In the genomic region with DNA sequence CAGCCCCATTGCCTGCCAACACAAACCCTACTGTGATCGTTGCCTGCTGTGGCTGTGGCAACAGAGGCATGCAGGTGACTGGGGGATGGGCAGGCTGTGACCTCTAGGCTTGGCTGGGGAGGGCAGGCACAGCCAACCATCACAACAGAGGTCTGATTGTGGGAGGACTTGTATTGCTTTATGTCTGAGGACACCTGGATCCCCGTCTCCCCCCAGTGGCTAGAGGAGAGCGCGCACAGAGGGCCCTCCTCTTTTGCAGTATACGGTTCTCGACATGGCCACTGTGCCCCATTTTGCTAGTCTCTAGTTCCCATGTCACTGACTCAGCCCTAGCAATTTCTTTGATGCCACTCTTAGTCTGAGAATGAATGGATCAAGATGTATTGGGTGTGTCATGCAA, we compare ENCODE assay signal across 27 mouse cellular contexts. TPM values are rescaled to one million over a fixed set of nuclear protein-coding genes. Genes with fewer than 3 reads are reported as not detected.
DNase-seq lines count a peak whose midpoint lies in the region; ATAC-seq and TF ChIP-seq lines count a peak whose summit lies in the region.
"Had no signal": no experiment of that assay in that cellular context is flagged by ENCODE, and none has a peak within 500 bp of the region (broad histone marks: within the 10 kb centered on the region; RNA-seq: fewer than 3 reads in every experiment).

No protein-coding gene starts in this region.

- no peak overlapping the region for H3K4me3 ChIP-seq in intestine, postnatal 0 days (ENCODE audit: low read depth, low read length)
- H3K4me3 ChIP-seq in intestine, embryonic 15.5 days (replicated peaks), result no peak overlapping the region
- H3K4me3 ChIP-seq: forebrain, embryonic 12.5 days; heart, embryonic 12.5 days; midbrain, embryonic 12.5 days; neural tube, embryonic 13.5 days had no signal

- H3K4me1 ChIP-seq in intestine, postnatal 0 days (replicated peaks; ENCODE audit: control insufficient read depth, insufficient read depth, low read length), result no peaks in the 10 kb centered on the region
- no peaks in the 10 kb centered on the region for H3K4me1 ChIP-seq in intestine, embryonic 15.5 days (replicated peaks)
- H3K4me1 ChIP-seq: forebrain, embryonic 12.5 days; midbrain, embryonic 12.5 days had no signal

- no peaks in the 10 kb centered on the region for H3K27me3 ChIP-seq in intestine, postnatal 0 days (replicated peaks; ENCODE audit: control insufficient read depth, insufficient read depth, low read length)
- no peaks in the 10 kb centered on the region for H3K27me3 ChIP-seq in intestine, embryonic 15.5 days (replicated peaks)
- H3K27me3 ChIP-seq: forebrain, embryonic 12.5 days; midbrain, embryonic 12.5 days; neural tube, embryonic 13.5 days had no signal

- H3K36me3 ChIP-seq in intestine, postnatal 0 days (ENCODE audit: control insufficient read depth, insufficient read depth), result no peaks in the 10 kb centered on the region
- no peaks in the 10 kb centered on the region for H3K36me3 ChIP-seq in intestine, embryonic 15.5 days
- H3K36me3 ChIP-seq: forebrain, embryonic 12.5 days; G1E; heart, embryonic 12.5 days; midbrain, embryonic 12.5 days; neural tube, embryonic 13.5 days had no signal

- ATAC-seq in intestine, postnatal 0 days, result no peak
- ATAC-seq in intestine, embryonic 15.5 days, result no peak
- ATAC-seq: lung, postnatal 0 days had no signal

- H3K4me2 ChIP-seq in intestine, postnatal 0 days (replicated peaks; ENCODE audit: low read depth), result no peak overlapping the region
- H3K4me2 ChIP-seq in intestine, embryonic 15.5 days (replicated peaks), result no peak overlapping the region
- H3K4me2 ChIP-seq: forebrain, embryonic 12.5 days; heart, embryonic 12.5 days; midbrain, embryonic 12.5 days; neural tube, embryonic 13.5 days had no signal

- DNase-seq in retina, postnatal 1 day, result peak; percentile 25
- DNase-seq in retina, embryonic 14.5 days (ENCODE audit: low spot score), result no peak
- peak; percentile 12 for DNase-seq in embryo, embryonic 10.5 days (ENCODE audit: low spot score)
- DNase-seq in spleen, adult 12 weeks (ENCODE audit: low spot score), result no peak
- DNase-seq in cerebellum, postnatal 25 days, result no peak
- no peak for DNase-seq in adrenal gland, adult 8-10 months
- DNase-seq: cerebellum, adult 18-20 months; heart, adult 11 months; heart, postnatal 36 days; kidney, adult 2 months; right cerebral cortex, postnatal 25 days had no signal

- H3K9me3 ChIP-seq in intestine, postnatal 0 days (ENCODE audit: control insufficient read depth), result no peaks in the 10 kb centered on the region
- no peaks in the 10 kb centered on the region for H3K9me3 ChIP-seq in intestine, embryonic 15.5 days
- H3K9me3 ChIP-seq: forebrain, embryonic 12.5 days; heart, embryonic 12.5 days; midbrain, embryonic 12.5 days; neural tube, embryonic 13.5 days had no signal

- no peak overlapping the region for H3K27ac ChIP-seq in intestine, postnatal 0 days (ENCODE audit: low read depth, low read length)
- no peak overlapping the region for H3K27ac ChIP-seq in intestine, embryonic 15.5 days
- H3K27ac ChIP-seq: forebrain, embryonic 12.5 days; liver, embryonic 14.5 days; midbrain, embryonic 12.5 days; neural tube, embryonic 13.5 days had no signal

- 65% methylated on average over 6 of the region's 6 CpGs for WGBS in intestine, postnatal 0 days
- WGBS in intestine, embryonic 15.5 days, result 76% methylated on average over 6 of the region's 6 CpGs

- TF ChIP-seq CTCF in intestine, postnatal 0 days (IDR thresholded peaks at IDR 0.05; ENCODE audit: low read depth), result 0 out of 2 replicates have a peak, but pooled peaks have one; percentile 16

- no peak overlapping the region for H3K9ac ChIP-seq in intestine, postnatal 0 days (ENCODE audit: low read depth, low read length)
- no peak overlapping the region for H3K9ac ChIP-seq in intestine, embryonic 15.5 days
- H3K9ac ChIP-seq: forebrain, embryonic 12.5 days; heart, embryonic 12.5 days; liver, embryonic 14.5 days; midbrain, embryonic 12.5 days; neural tube, embryonic 13.5 days had no signal

RNA-seq across cellular contexts. Expression of a gene that starts 14.1 kb away (rescaled TPM):
- 12.1 and 16.9 TPM in 2 replicates for polyA plus RNA-seq in intestine, postnatal 0 days (2015; fragmentation: Nextera tagmentation; extraction: Ambion mirVana)
- 2.9 and 4.0 TPM in 2 replicates for polyA plus RNA-seq in intestine, embryonic 15.5 days (2015; fragmentation: Nextera tagmentation; extraction: Ambion mirVana)
- 1 to 10 TPM; 1.2 to 3.1 (median 2.0) TPM for total RNA-seq in adrenal gland, adult 8-10 months (2022)
- total RNA-seq: G1E had no signal
- polyA plus RNA-seq: G1E; neural tube, embryonic 13.5 days had no signal

RNA-seq across cellular contexts. Expression of a gene that starts 19.2 kb away (rescaled TPM):
- polyA plus RNA-seq in intestine, postnatal 0 days (2015; fragmentation: Nextera tagmentation; extraction: Ambion mirVana), result not detected in 2 replicates
- not detected in 2 replicates for polyA plus RNA-seq in intestine, embryonic 15.5 days (2015; fragmentation: Nextera tagmentation; extraction: Ambion mirVana)
- not detected for total RNA-seq in adrenal gland, adult 8-10 months (2022)
- total RNA-seq: adrenal gland, postnatal 4 days; gastrocnemius, adult 8-10 months; heart, postnatal 36 days; layer of hippocampus, postnatal 14 days; left cerebral cortex, postnatal 10 days had no signal
- polyA plus RNA-seq: cortical plate, adult 2 months; forebrain, embryonic 12.5 days; G1E; heart, embryonic 12.5 days; kidney, adult 2 months; limb, embryonic 14.5 days; liver, embryonic 14.5 days; lung, postnatal 0 days; midbrain, embryonic 12.5 days; neural tube, embryonic 13.5 days; stomach, embryonic 16.5 days had no signal

RNA-seq across cellular contexts. Expression of a gene that starts 30.9 kb away (rescaled TPM):
- 0.35 and 1.3 TPM in 2 replicates for polyA plus RNA-seq in intestine, postnatal 0 days (2015; fragmentation: Nextera tagmentation; extraction: Ambion mirVana)
- polyA plus RNA-seq in intestine, embryonic 15.5 days (2015; fragmentation: Nextera tagmentation; extraction: Ambion mirVana), result 0.79 and 1.5 TPM in 2 replicates
- not detected for total RNA-seq in adrenal gland, adult 8-10 months (2022)
- total RNA-seq: adrenal gland, postnatal 4 days; gastrocnemius, adult 8-10 months; heart, postnatal 36 days; layer of hippocampus, postnatal 14 days; left cerebral cortex, postnatal 10 days had no signal
- polyA plus RNA-seq: cortical plate, adult 2 months; forebrain, embryonic 12.5 days; G1E; heart, embryonic 12.5 days; kidney, adult 2 months; limb, embryonic 14.5 days; liver, embryonic 14.5 days; midbrain, embryonic 12.5 days; neural tube, embryonic 13.5 days had no signal

RNA-seq across cellular contexts. Expression of a gene that starts 55.1 kb away (rescaled TPM):
- polyA plus RNA-seq in intestine, postnatal 0 days (2015; fragmentation: Nextera tagmentation; extraction: Ambion mirVana), result not detected in 2 replicates
- not detected in 2 replicates for polyA plus RNA-seq in intestine, embryonic 15.5 days (2015; fragmentation: Nextera tagmentation; extraction: Ambion mirVana)
- under 1 TPM in 3 of 4 experiments, not detected in 1; 0.13 to 0.58 (median 0.38) TPM for total RNA-seq in adrenal gland, adult 8-10 months (2022)
- total RNA-seq: adrenal gland, postnatal 4 days; G1E; gastrocnemius, adult 8-10 months; heart, postnatal 36 days; layer of hippocampus, postnatal 14 days; left cerebral cortex, postnatal 10 days had no signal
- polyA plus RNA-seq: cortical plate, adult 2 months; forebrain, embryonic 12.5 days; G1E; heart, embryonic 12.5 days; kidney, adult 2 months; limb, embryonic 14.5 days; liver, embryonic 14.5 days; lung, postnatal 0 days; midbrain, embryonic 12.5 days; neural tube, embryonic 13.5 days; stomach, embryonic 16.5 days had no signal

RNA-seq across cellular contexts. Expression of a gene that starts 56.7 kb away (rescaled TPM):
- polyA plus RNA-seq in intestine, postnatal 0 days (2015; fragmentation: Nextera tagmentation; extraction: Ambion mirVana), result not detected in 2 replicates
- polyA plus RNA-seq in intestine, embryonic 15.5 days (2015; fragmentation: Nextera tagmentation; extraction: Ambion mirVana), result not detected in 2 replicates
- total RNA-seq in adrenal gland, adult 8-10 months (2022), result not detected
- total RNA-seq: adrenal gland, postnatal 4 days; G1E; gastrocnemius, adult 8-10 months; heart, postnatal 36 days; layer of hippocampus, postnatal 14 days; left cerebral cortex, postnatal 10 days had no signal
- polyA plus RNA-seq: cortical plate, adult 2 months; forebrain, embryonic 12.5 days; G1E; heart, embryonic 12.5 days; kidney, adult 2 months; limb, embryonic 14.5 days; liver, embryonic 14.5 days; lung, postnatal 0 days; midbrain, embryonic 12.5 days; neural tube, embryonic 13.5 days; stomach, embryonic 16.5 days had no signal

Comparison
In these comparisons a context has a peak if more than half of its experiments do, and no peak if none do; other contexts are left out.
1. DNase-seq: peak in retina, postnatal 1 day (single experiment) and embryo, embryonic 10.5 days (single experiment); none in retina, embryonic 14.5 days (single experiment), spleen, adult 12 weeks (single experiment), cerebellum, postnatal 25 days (0 of 2) and adrenal gland, adult 8-10 months (single experiment).